Mouse (Mus musculus) megakaryocyte, embryonic 14.5 days (primary cell): ENCODE results near the gene Noxa1. TPM values are rescaled to one million over a fixed set of nuclear protein-coding genes. Genes with fewer than 3 reads are reported as not detected.
A peak's percentile ranks its signal among the peaks of the same experiment; 100 is the strongest.

Experiments used
- H3K27me3 ChIP-seq: replicated peaks from 2 replicates; pipeline ENCODE3; 2012; ENCODE audit warnings: inconsistent platforms
- H3K36me3 ChIP-seq: replicated peaks from 2 replicates; pipeline ENCODE3; 2012; ENCODE audit warnings: low read length, inconsistent platforms, mixed read lengths
- H3K4me1 ChIP-seq: 2 replicates; pipeline ENCODE4 v1.6.1; 2012; ENCODE audit warnings: inconsistent platforms
- H3K4me3 ChIP-seq: replicated peaks from 2 replicates; pipeline ENCODE3; 2012; ENCODE audit warnings: moderate library complexity, mild to moderate bottlenecking, inconsistent platforms
- H3K9me3 ChIP-seq: 2 replicates; pipeline ENCODE4 v1.6.1; 2012; ENCODE audit warnings: inconsistent platforms
- FLI1 ChIP-seq: IDR thresholded peaks from 2 replicates; pipeline ENCODE4 v1.6.1; 2012; ENCODE audit warnings: low read length, inconsistent platforms, mixed read lengths
- GATA1 ChIP-seq: IDR thresholded peaks from 3 replicates; pipeline ENCODE4 v1.6.1; 2012; ENCODE audit warnings: mixed read lengths, low read length, inconsistent platforms, borderline replicate concordance
- polyA plus RNA-seq: library from polyadenylated mRNA; stranded (reverse); fragments of >175 nt; gene quantifications from 2 replicates; pipeline ENCODE4 v1.2.3, GENCODE M21; 2012; ENCODE audit warnings: low replicate concordance; ENCODE audit not compliant: insufficient read depth

The Noxa1 gene
- polyA plus RNA-seq, 1 experiment = not detected

DNA sequence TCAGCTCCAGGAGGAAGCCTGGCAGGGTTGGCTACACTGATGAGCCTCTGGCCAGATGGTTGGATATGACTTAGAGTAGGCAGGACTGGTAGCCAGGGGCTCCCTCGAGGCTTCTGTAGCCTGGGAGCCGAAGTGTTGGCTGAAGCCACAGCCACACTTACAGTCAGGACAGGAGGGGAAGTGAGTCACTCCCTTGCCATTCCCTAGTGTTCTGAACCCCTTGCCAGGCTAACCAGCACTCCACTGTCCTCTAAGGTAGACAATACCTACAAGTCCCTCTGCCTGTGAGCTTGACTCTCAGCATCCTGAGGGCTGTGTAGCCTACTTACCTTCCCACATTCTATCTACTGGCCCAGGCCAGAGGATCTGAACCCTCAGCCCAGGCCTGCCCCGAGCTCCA lies 29.5 kb upstream of the Noxa1 start:
- no peak for TF ChIP-seq GATA1
- TF ChIP-seq FLI1 = no peak
- peaks cover 91% of the 10 kb centered on the region for H3K4me1 ChIP-seq

DNA sequence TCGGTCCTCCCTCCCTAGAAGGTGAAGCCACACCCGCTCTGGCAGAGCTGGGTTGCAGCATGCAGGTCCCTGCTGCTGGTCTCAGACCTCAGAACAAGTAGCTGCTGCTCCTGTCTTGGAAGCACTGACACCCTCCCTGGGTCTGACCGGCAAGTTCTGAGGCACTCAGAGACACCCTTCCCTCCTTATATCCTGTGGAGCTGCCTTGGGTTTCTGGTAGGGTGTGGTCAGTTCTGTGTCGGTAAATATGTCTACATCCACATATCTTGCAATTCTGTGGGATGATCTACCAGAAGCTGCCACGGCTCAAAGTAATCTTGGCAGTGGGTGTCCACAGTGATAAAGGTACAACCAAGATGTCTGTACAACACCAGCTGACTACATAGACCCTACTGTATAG lies 28.6 kb upstream of the Noxa1 start:
- Histone ChIP-seq H3K36me3 (no peaks in the 10 kb centered on the region), H3K27me3 (no peaks in the 10 kb centered on the region), H3K4me1 (peaks cover 82% of the 10 kb centered on the region), H3K9me3 (no peaks in the 10 kb centered on the region), H3K4me3 (no peak overlapping the region)
- TF ChIP-seq GATA1 (no peak), FLI1 (no peak)

More for the DNA sequence above, 29.5 kb upstream of the Noxa1 start:
- H3K9me3 ChIP-seq = no peaks in the 10 kb centered on the region
- no peaks in the 10 kb centered on the region for H3K27me3 ChIP-seq
- H3K4me3 ChIP-seq = peak overlapping the region; percentile 40
- H3K36me3 ChIP-seq = no peaks in the 10 kb centered on the region

DNA sequence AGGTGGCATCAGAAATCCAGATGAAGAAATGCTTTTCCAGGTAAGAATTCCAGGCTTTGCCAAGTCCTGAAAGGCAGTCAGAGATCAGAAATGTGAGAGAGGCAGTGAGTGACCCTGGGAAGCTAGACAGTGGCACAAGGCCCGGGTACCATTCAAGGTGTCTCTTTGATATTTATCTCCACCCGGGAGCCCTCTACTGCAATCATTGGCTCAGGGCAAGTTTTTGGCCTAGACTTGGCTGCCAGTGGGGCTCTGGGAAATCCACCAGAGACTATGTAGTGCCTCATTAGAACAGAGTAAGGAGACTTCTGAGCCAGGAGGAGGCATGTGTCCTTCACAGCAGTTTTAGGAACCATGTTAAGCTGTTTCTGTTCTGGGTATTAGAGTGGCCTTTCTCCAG lies 27.7 kb upstream of the Noxa1 start:
- Histone ChIP-seq H3K4me1 (peaks cover 73% of the 10 kb centered on the region), H3K9me3 (no peaks in the 10 kb centered on the region), H3K4me3 (no peak overlapping the region), H3K36me3 (no peaks in the 10 kb centered on the region), H3K27me3 (no peaks in the 10 kb centered on the region)
- no peak for TF ChIP-seq GATA1
- no peak for TF ChIP-seq FLI1

DNA sequence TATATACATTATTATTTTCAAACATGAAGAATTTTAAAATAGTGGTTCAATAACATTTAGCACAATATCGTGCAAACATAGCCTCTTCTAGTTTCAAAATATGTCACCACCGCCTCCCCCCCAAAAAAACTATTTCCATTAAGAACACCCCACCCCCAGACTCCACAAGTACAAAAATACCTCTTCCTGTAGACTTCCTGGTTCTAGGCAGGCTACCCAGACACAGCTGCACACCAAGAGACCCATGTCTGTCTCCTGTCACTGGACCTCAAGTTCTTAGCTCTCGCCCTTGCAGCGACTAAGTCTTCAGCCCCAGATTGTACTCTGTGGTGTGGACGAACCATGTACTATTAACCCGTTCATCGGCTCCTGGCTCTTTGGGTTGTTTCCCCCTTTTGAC lies 26.0 kb upstream of the Noxa1 start:
- no peaks in the 10 kb centered on the region; the same call in 1 of the 2 replicates for H3K9me3 ChIP-seq

GRCm38 (mm10) chr2:25115442-25115841 lies 20.5 kb upstream of the Noxa1 start:
- TF ChIP-seq FLI1 (no peak), GATA1 (no peak)

More for the DNA sequence above, 26.0 kb upstream of the Noxa1 start:
- no peaks in the 10 kb centered on the region for H3K36me3 ChIP-seq
- TF ChIP-seq GATA1 = no peak
- TF ChIP-seq FLI1 = no peak
- H3K4me1 ChIP-seq = peaks cover 62% of the 10 kb centered on the region
- peak overlapping the region; percentile 23 for H3K4me3 ChIP-seq
- H3K27me3 ChIP-seq = no peaks in the 10 kb centered on the region

GRCm38 (mm10) chr2:25114308-25114707 lies 19.4 kb upstream of the Noxa1 start:
- no peak for TF ChIP-seq FLI1
- TF ChIP-seq GATA1 = no peak
- peaks cover 67% of the 10 kb centered on the region for H3K4me1 ChIP-seq

More at GRCm38 (mm10) chr2:25115442-25115841, 20.5 kb upstream of the Noxa1 start:
- Histone ChIP-seq H3K9me3 (no peaks in the 10 kb centered on the region; the same call in 1 of the 2 replicates), H3K4me1 (peaks cover 60% of the 10 kb centered on the region), H3K36me3 (no peaks in the 10 kb centered on the region), H3K27me3 (no peaks in the 10 kb centered on the region), H3K4me3 (peak overlapping the region; percentile 26)

GRCm38 (mm10) chr2:25111184-25111791 lies 16.3 kb upstream of the Noxa1 start:
- TF ChIP-seq FLI1 = peak; percentile 82
- peak; percentile 94 for TF ChIP-seq GATA1
- Histone ChIP-seq H3K4me3 (peak overlapping the region; percentile 82), H3K27me3 (no peaks in the 10 kb centered on the region), H3K36me3 (no peaks in the 10 kb centered on the region), H3K9me3 (no peaks in the 10 kb centered on the region), H3K4me1 (peaks cover 97% of the 10 kb centered on the region)

More at GRCm38 (mm10) chr2:25114308-25114707, 19.4 kb upstream of the Noxa1 start:
- H3K9me3 ChIP-seq = no peaks in the 10 kb centered on the region; the same call in 1 of the 2 replicates
- no peak overlapping the region for H3K4me3 ChIP-seq
- H3K27me3 ChIP-seq = no peaks in the 10 kb centered on the region
- H3K36me3 ChIP-seq = no peaks in the 10 kb centered on the region

GRCm38 (mm10) chr2:25110505-25111183 lies 15.7 kb upstream of the Noxa1 start:
- peak overlapping the region; percentile 82 for H3K4me3 ChIP-seq
- H3K9me3 ChIP-seq = no peaks in the 10 kb centered on the region
- H3K27me3 ChIP-seq = no peaks in the 10 kb centered on the region
- no peak for TF ChIP-seq FLI1
- TF ChIP-seq GATA1 = no peak
- peaks cover 97% of the 10 kb centered on the region for H3K4me1 ChIP-seq
- H3K36me3 ChIP-seq = no peaks in the 10 kb centered on the region

DNA sequence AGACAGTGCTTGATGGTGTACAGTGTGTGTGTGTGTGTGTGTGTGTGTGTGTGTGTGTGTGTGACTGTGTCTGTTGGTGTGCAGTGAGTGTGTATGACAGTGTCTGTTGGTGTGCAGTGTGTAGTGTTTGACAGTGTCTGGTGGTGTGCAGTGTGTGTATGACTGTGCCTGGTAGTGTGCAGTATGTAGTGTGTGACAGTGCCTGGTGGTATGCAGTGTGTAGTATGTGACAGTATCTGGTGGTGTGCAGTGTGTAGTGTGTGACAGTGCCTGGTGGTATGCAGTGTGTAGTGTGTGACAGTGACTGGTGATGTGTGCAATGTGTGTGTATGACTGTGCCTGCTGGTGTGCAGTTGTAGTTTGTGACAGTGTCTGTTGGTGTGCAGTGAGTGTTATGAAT lies 14.5 kb upstream of the Noxa1 start:
- no peaks in the 10 kb centered on the region for H3K27me3 ChIP-seq
- peaks cover 98% of the 10 kb centered on the region for H3K4me1 ChIP-seq
- no peak for TF ChIP-seq FLI1
- TF ChIP-seq GATA1 = no peak
- no peaks in the 10 kb centered on the region for H3K9me3 ChIP-seq
- no peaks in the 10 kb centered on the region for H3K36me3 ChIP-seq
- peak overlapping the region; percentile 80 for H3K4me3 ChIP-seq

DNA sequence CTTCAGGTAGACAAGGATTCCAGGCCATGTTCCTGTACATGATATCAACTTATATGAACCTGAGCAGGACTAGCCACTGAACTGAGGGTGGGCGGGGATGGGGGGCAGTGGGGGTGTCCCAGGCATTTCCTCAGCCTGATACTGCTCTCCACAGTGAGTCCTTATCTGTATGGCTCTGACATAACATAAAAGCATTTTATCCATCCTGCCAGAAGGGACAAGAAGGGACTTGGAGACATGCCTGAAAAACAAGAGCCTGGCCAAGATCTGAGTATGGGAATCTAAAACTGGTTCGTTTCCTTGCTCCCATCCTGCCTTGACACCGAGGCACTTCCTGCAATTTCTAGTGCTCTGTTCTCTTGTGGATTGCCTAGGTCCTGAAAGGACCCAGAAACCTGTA lies 11.1 kb upstream of the Noxa1 start:
- no peaks in the 10 kb centered on the region for H3K36me3 ChIP-seq
- TF ChIP-seq FLI1 (no peak), GATA1 (no peak)
- H3K9me3 ChIP-seq = no peaks in the 10 kb centered on the region
- H3K27me3 ChIP-seq = no peaks in the 10 kb centered on the region
- peaks cover 91% of the 10 kb centered on the region for H3K4me1 ChIP-seq
- H3K4me3 ChIP-seq = no peak overlapping the region
